Mouse (Mus musculus) cerebellum, adult 2 months (tissue): ENCODE measurements around the gene Rasgef1a.

Experiments
- CTCF ChIP-seq: fragments of 200-500 bp; IDR thresholded peaks from 2 replicates; pipeline ENCODE4 v1.5.1; 2011; ENCODE audit warnings: low read depth, mild to moderate bottlenecking, control low read depth, low read length, moderate library complexity, borderline replicate concordance; ENCODE audit not compliant: insufficient read depth
- POLR2A ChIP-seq: fragments of 200-500 bp; IDR thresholded peaks from 2 replicates; pipeline ENCODE4 v1.6.1; 2011; ENCODE audit warnings: low read length, control low read depth, borderline replicate concordance; ENCODE audit not compliant: insufficient read depth

GRCm38 (mm10) chr6:118134461-118134860, 123.2 kb downstream of the Rasgef1a start:
- no peak for TF ChIP-seq POLR2A
- TF ChIP-seq CTCF, result no peak
